Mouse (Mus musculus) cerebellum, adult 2 months (tissue): ENCODE measurements around the gene Rai2. TPM values are rescaled to one million over a fixed set of nuclear protein-coding genes. Genes with fewer than 3 reads are reported as not detected.
A peak's percentile ranks its signal among the peaks of the same experiment; 100 is the strongest.

Experiments
- DNase-seq, 2 experiments: peaks; one replicate each; pipeline ENCODE4 v3.0.0; 2021
- H3K27ac ChIP-seq: fragments of 200-500 bp; 2 replicates; pipeline ENCODE4 v1.5.1; 2012; ENCODE audit warnings: low read length, control low read depth, inconsistent platforms; ENCODE audit not compliant: insufficient read depth
- H3K27me3 ChIP-seq: fragments of 200-500 bp; 2 replicates; pipeline ENCODE4 v1.6.1; 2012; ENCODE audit warnings: inconsistent platforms, mild to moderate bottlenecking, low read length, moderate library complexity; ENCODE audit not compliant: control insufficient read depth, insufficient read depth
- H3K4me1 ChIP-seq: fragments of 200-500 bp; 2 replicates; pipeline ENCODE4 v1.6.1; 2011; ENCODE audit warnings: low read length; ENCODE audit not compliant: control insufficient read depth, insufficient read depth
- H3K4me3 ChIP-seq: fragments of 200-500 bp; replicated peaks from 2 replicates; pipeline ENCODE3; 2011; ENCODE audit warnings: mild to moderate bottlenecking, low read depth, low read length, control low read depth; ENCODE audit not compliant: insufficient read depth
- CTCF ChIP-seq: fragments of 200-500 bp; IDR thresholded peaks from 2 replicates; pipeline ENCODE4 v1.5.1; 2011; ENCODE audit warnings: low read depth, mild to moderate bottlenecking, control low read depth, low read length, moderate library complexity, borderline replicate concordance; ENCODE audit not compliant: insufficient read depth
- POLR2A ChIP-seq: fragments of 200-500 bp; IDR thresholded peaks from 2 replicates; pipeline ENCODE4 v1.6.1; 2011; ENCODE audit warnings: low read length, control low read depth, borderline replicate concordance; ENCODE audit not compliant: insufficient read depth
- WGBS: fragments of 180-500 bp; shearing (Covaris S2); methylation state at CpG from one replicate; pipeline ENCODE4 v1.1.7; 2018; 5-methylcytosine and 5-hydroxymethylcytosine counted together
- polyA plus RNA-seq: library from polyadenylated mRNA; depleted of rRNA; stranded (reverse); fragments of >200 nt; gene quantifications from 2 replicates; pipeline ENCODE4 v1.2.3, GENCODE M21; 2012; rRNA removed

The Rai2 gene
- 8.1 and 8.8 TPM in 2 replicates for polyA plus RNA-seq

DNA sequence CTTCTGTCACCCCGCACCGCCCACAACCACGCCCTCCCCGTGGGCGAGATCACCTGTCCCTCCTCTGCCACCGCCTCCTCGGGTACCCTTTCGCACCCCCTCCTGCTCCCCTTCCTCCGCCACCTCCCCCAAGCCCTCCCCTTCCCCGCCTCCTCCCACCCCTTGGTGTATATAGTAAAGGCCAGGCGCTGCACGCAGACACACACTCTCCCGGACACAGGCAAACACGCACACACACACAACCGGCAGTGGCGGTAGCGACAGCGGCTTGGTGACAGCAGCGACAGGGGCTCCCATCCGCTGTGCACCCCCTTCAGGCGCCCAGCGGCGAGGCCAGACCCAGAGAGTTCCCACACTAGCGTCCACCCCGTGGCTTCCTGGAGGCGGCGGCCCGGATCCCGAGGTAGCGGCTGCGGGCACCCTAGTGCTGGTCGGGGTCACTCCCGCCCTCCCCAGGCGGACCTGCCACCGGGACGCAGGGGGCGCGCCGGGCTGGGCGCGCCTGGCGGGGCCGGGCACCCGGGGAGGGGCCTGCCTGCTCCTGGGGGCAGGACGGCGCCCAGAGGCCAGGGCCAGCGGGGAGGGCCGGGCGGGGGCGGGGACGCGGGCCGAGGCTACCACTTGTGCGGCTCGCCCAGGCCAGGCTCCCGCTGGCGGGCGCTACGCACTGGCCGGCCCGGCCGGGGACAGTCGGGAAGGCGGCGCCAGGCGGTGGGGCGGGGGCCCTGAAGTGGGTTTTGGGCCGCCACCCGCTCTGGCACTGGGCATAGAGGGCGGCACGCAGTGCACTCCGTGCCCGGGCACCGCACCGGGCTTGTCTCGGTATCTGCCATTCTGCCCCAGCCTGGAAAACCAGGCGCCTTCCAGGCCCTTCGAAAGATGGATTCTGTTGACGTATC is at the start of gene Rai2:
Gene Rai2 (plus strand): TSS at position 205 of the 899 bp plus-strand sequence.
- DNase-seq: peak; percentile 24 to 33
- Histone ChIP-seq H3K4me3 (peak within 1 kb of the TSS; percentile 68), H3K27ac (no peak within 1 kb of the TSS), H3K4me1 (no peaks in the 10 kb centered on the region), H3K27me3 (no peaks in the 10 kb centered on the region; the same call in 1 of the 2 replicates)
- 5% methylated on average over 52 of the region's 79 CpGs for WGBS
- TF ChIP-seq POLR2A (no peak), CTCF (no peak)

DNA sequence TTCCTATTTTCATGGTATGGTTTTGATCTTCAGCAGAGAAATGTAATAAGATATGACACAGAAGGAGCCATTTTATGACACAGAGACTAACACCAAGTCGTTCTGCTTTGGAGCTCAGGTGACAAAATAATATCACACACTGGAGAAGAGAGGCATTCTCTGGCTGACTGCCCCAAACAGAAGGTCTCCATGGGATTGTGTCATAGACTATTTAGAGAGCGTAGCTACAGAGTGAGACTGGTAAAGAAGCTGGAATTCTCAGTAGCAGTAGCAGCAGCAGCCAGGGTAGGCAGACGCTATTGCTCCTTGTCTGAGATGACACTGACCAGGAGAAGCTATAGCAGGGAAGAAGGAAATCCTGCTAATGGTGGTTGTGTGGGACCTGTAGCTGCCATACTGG is 27.5 kb upstream of the Rai2 start:
- TF ChIP-seq POLR2A (no peak), CTCF (no peak)
- no peak overlapping the region for H3K4me3 ChIP-seq
- 21% methylated on average over 3 of the region's 3 CpGs for WGBS

DNA sequence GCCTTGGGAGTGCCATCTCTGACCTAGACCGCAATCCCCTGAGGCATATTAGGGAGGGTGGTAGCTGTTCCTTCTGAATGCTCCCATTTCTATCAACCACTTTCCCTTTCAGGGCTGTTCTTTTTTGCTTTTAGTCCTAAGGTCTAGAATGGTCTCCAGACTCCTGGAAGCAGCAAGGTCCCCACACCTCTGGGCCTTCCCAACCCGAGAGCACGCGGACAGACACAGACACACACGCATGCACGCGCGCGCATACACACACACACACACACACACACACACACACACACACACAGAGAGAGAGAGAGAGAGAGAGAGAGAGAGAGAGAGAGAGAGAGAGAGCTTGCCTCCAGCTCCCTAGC is 385 bp upstream of the Rai2 start:
- no peak for DNase-seq
- Histone ChIP-seq H3K27ac (no peak overlapping the region), H3K4me1 (no peaks in the 10 kb centered on the region), H3K4me3 (peak overlapping the region; percentile 68), H3K27me3 (no peaks in the 10 kb centered on the region; the same call in 1 of the 2 replicates)
- WGBS: 24% methylated on average over 7 of the region's 9 CpGs
- TF ChIP-seq CTCF (no peak), POLR2A (no peak)

More for the DNA sequence above, 27.5 kb upstream of the Rai2 start:
- no peaks in the 10 kb centered on the region for H3K27me3 ChIP-seq
- H3K27ac ChIP-seq: no peak overlapping the region
- no peaks in the 10 kb centered on the region for H3K4me1 ChIP-seq
- DNase-seq: peak; percentile 5 to 10

DNA sequence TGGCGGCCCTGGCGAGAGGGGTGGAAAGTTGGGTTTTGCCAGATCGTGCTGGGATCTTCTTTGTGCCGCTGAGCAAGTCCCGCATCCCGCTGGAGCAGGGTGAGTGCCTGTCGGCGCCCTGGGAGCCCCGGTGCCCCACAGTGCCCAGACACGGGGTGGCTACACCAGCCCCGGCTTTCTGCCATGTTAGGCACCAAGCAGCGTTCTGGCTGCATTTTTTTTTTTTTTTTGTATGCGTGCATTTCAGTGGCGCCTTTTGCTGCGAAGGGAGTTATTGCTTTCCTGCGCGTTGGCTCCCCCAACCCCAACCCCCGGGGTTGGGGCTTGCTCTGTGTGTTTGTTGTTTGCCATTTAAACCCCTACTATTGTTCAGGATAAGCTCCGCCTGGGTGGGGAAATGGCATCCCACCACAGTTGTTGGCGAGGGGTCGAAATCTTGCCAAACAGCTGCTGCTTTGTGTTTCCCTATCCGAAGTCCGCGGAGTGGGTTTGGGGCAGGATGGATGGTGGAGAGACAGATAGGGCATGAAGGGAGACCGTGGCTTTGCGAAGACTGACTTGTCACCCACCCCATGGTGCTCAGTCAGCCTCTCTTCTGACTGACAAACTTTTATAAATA is 1.0 kb downstream of the Rai2 start:
- TF ChIP-seq CTCF (no peak), POLR2A (no peak)
- Histone ChIP-seq H3K4me3 (peak overlapping the region; percentile 59), H3K27me3 (no peaks in the 10 kb centered on the region; the same call in 1 of the 2 replicates), H3K27ac (no peak overlapping the region), H3K4me1 (no peaks in the 10 kb centered on the region)
- peak in 1 of 2 experiments; percentile 36 for DNase-seq
- WGBS: 6% methylated on average over 26 of the region's 26 CpGs

DNA sequence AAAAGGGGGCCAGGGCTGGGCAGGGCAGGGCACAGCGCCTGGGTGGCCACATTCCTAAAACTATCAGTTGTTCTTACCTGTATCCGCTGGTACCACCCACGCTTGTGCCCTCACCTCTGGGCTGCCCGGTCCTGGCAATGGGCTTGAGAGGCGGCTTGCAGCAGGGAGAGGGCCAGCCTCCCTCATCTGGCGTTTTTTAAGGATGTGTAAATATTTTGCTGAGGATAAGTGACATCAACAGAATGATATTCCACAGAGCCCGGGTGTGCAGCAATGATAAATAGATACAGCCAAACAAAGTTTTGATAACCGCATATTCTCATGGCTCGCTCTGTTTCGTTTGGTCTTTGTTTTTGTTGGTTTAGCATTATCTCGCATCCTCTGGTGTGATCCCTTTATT is 1.7 kb downstream of the Rai2 start:
- Histone ChIP-seq H3K4me1 (no peaks in the 10 kb centered on the region), H3K27ac (no peak overlapping the region), H3K27me3 (no peaks in the 10 kb centered on the region; the same call in 1 of the 2 replicates), H3K4me3 (peak overlapping the region; percentile 10)
- 48% methylated on average over 9 of the region's 11 CpGs for WGBS
- TF ChIP-seq CTCF: no peak
- no peak for TF ChIP-seq POLR2A
- DNase-seq: no peak

DNA sequence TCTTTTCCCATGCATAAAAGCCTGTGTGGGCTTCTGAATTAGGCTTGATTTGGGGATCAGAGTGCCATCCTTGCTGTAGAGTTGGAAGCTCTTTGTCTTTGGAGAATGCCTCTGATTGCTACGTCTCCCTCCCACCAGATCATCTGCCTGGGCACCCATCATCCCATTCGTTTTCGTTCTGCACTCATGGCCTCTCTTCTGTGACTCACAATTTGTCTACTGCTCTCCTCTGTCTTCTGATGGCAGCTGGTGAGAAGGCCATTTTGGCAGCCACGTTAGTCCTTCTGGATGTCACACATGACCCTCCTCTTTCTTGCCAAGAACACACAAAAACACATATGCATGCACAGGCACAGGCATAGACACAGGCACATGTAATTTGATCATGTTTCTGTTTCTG is 4.2 kb downstream of the Rai2 start:
- no peak for DNase-seq
- Histone ChIP-seq H3K27ac (no peak overlapping the region), H3K27me3 (no peaks in the 10 kb centered on the region; the same call in 1 of the 2 replicates), H3K4me1 (no peaks in the 10 kb centered on the region), H3K4me3 (no peak overlapping the region)
- TF ChIP-seq POLR2A (no peak), CTCF (no peak)
- WGBS: 66% methylated on average over 4 of the region's 4 CpGs

DNA sequence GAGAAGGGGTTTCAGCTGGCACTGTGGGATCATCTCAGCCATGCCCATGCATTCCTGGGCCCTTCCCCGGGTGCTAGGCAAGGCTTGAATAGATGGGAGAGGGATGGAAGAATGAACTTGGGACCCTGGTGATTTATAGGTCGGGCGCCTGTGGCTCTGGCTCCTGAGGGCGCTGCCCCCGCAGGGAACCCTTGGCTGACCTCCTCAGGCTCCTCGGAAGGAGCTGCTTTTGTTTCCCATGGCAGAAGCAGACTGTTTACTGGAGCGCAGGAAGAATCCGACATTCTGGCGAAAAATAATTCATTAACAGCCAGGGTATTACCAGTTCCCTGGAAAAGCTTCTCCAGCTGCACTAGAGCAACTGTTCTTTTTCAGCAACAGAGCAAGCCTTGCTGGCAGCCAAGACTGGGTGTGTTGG is 6.5 kb downstream of the Rai2 start:
- 37% methylated on average over 9 of the region's 9 CpGs for WGBS
- Histone ChIP-seq H3K27ac (no peak overlapping the region), H3K4me1 (0 out of 2 replicates have a peak, but pooled peaks cover under 1% of the 10 kb centered on the region), H3K27me3 (no peaks in the 10 kb centered on the region), H3K4me3 (no peak overlapping the region)
- TF ChIP-seq CTCF (no peak), POLR2A (no peak)
- DNase-seq: no peak

DNA sequence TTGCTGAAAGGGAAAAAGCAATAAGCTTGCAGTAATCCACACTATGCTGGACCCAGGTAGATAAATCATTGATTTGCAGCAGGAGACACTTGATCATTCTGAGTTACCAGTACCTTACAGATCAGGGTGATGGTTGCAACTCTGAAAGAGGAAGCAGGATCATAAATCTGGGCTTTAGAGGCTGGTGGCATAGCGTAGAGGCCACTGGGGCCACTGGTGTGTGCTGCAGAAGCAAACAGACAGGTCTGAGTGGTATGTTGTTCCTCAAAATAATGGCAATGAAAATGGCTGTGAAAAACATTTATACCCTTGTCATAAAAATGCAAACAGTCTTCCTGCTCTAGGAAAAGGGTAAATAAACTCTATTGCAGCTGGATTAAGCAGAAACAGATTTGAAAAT is 9.4 kb downstream of the Rai2 start:
- TF ChIP-seq POLR2A (no peak), CTCF (no peak)
- DNase-seq: no peak
- Histone ChIP-seq H3K27ac (no peak overlapping the region), H3K27me3 (no peaks in the 10 kb centered on the region), H3K4me3 (no peak overlapping the region), H3K4me1 (peaks cover 4% of the 10 kb centered on the region)
- 96% methylated on average over 1 of the region's 1 CpGs for WGBS
